ENCODE assay signal across 12 mouse cellular contexts in the genomic region with DNA sequence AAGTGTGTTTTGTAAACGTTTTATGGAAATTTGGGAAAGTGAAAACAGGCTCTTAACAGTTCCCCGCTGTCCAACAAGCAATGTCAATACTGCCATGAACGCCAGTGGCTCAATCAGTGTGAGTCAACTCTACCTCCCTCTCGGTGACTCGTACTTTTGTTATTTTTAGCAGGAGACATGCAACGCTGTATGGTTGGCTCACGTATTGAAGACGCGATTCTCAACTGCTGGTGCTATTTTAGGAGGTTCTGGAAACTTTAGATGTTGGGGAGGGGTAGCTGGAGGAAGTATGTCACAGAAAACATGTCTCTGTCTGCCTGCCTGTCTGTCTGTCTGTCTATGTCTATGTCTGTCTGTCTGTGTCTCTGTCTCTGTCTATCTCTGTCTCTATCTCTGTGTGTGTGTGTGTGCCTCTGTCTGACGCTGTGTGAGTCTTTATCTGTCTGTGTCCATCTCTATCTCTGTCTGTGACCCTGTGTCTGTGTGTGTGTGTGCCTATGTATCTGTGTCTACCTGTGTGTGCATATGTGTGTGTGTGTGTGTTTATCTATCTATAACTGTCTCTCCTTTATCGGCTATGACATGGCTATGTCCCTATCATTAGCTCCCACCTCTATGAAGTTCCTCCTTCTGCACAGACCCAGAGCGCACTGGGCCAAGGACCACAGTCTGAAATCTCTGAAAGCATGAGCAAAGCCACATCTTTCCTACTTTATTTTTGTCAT.
DNase-seq lines count a peak whose midpoint lies in the region; ATAC-seq and TF ChIP-seq lines count a peak whose summit lies in the region.
"Had no signal": no experiment of that assay in that cellular context is flagged by ENCODE, and none has a peak within 500 bp of the region (broad histone marks: within the 10 kb centered on the region; RNA-seq: fewer than 3 reads in every experiment).

No protein-coding gene starts in this region.

- ATAC-seq in heart, embryonic 16.5 days (replicated peaks; ENCODE audit: extremely low read depth, insufficient read depth, low FRiP score) = no peak; the same call in 1 of the 2 replicates
- no peak for ATAC-seq in kidney, embryonic 14.5 days (ENCODE audit: low FRiP score, low TSS enrichment)

- peak; percentile 8 for DNase-seq in gastrocnemius, postnatal 25 days
- no peak for DNase-seq in gastrocnemius, postnatal 10 days
- peak; percentile 84 for DNase-seq in 3T3-L1 (ENCODE audit: low read depth, low spot score)
- DNase-seq in MEL (ENCODE audit: low read depth, low spot score) = peak; percentile 46
- DNase-seq in layer of hippocampus, postnatal 25 days (ENCODE audit: extremely low spot score in 1 of 2, low spot score in 1 of 2) = no peak
- no peak for DNase-seq in cerebellum, adult 11 months
- DNase-seq: cerebellum, adult 8-10 months; thymus, postnatal 4 days had no signal

- no peak overlapping the region for H3K27ac ChIP-seq in MEL (ENCODE audit: control insufficient read depth, low read depth, low read length)
- H3K27ac ChIP-seq in heart, embryonic 16.5 days (ENCODE audit: low read length) = peak overlapping the region; percentile 29
- no peak overlapping the region for H3K27ac ChIP-seq in kidney, embryonic 14.5 days (ENCODE audit: low read depth, low read length)
- H3K27ac ChIP-seq: hindbrain, embryonic 10.5 days had no signal

- no peaks in the 10 kb centered on the region for H3K9me3 ChIP-seq in MEL (replicated peaks; ENCODE audit: insufficient read depth, low read length)
- H3K9me3 ChIP-seq in heart, embryonic 16.5 days (replicated peaks; ENCODE audit: control insufficient read depth, low read length) = 0 out of 2 replicates have a peak, but pooled peaks cover 3% of the 10 kb centered on the region
- H3K9me3 ChIP-seq in kidney, embryonic 14.5 days (ENCODE audit: control insufficient read depth, low read length) = no peaks in the 10 kb centered on the region
- H3K9me3 ChIP-seq: embryonic facial prominence, embryonic 13.5 days; hindbrain, embryonic 10.5 days had no signal

- no peak overlapping the region for H3K9ac ChIP-seq in MEL (ENCODE audit: control insufficient read depth, low read depth, low read length, poor library complexity, severe bottlenecking)
- H3K9ac ChIP-seq in heart, embryonic 16.5 days (ENCODE audit: low read length) = no peak overlapping the region
- H3K9ac ChIP-seq in kidney, embryonic 14.5 days (ENCODE audit: low read depth, low read length) = no peak overlapping the region
- H3K9ac ChIP-seq: embryonic facial prominence, embryonic 13.5 days had no signal

- TF ChIP-seq POLR2A in MEL (IDR thresholded peaks at IDR 0.05; ENCODE audit: control insufficient read depth in 1 of 2, insufficient read depth in 1 of 2, low read depth in 1 of 2, low read length in 2 of 2, poor library complexity in 1 of 2) = no peak

- no peak for TF ChIP-seq RAD21 in MEL (IDR thresholded peaks at IDR 0.05; ENCODE audit: low read depth, low read length)

- TF ChIP-seq CTCF in MEL (IDR thresholded peaks at IDR 0.05 in 2 of 3, conservative IDR thresholded peaks at IDR 0.05 in 1 of 3; ENCODE audit: control insufficient read depth in 1 of 3, insufficient read depth in 1 of 3, low read depth in 2 of 3, low read length in 3 of 3, poor library complexity in 1 of 3, severe bottlenecking in 1 of 3) = no peak

- peaks cover 2 to 16% of the 10 kb centered on the region in 2 experiments for H3K4me1 ChIP-seq in MEL (ENCODE audit: control insufficient read depth in 1 of 2, insufficient read depth in 2 of 2, low read length in 2 of 2)
- peaks cover 11% of the 10 kb centered on the region for H3K4me1 ChIP-seq in heart, embryonic 16.5 days (ENCODE audit: control insufficient read depth, insufficient read depth, low read length)
- H3K4me1 ChIP-seq in kidney, embryonic 14.5 days (ENCODE audit: control insufficient read depth, insufficient read depth, low read length) = no peaks in the 10 kb centered on the region
- H3K4me1 ChIP-seq: hindbrain, embryonic 10.5 days had no signal

- no peaks in the 10 kb centered on the region for H3K27me3 ChIP-seq in MEL (ENCODE audit: control insufficient read depth in 1 of 2, insufficient read depth in 2 of 2, low read length in 2 of 2)
- H3K27me3 ChIP-seq in heart, embryonic 16.5 days (ENCODE audit: control insufficient read depth, insufficient read depth, low read length) = no peaks in the 10 kb centered on the region
- H3K27me3 ChIP-seq in kidney, embryonic 14.5 days (ENCODE audit: control insufficient read depth, insufficient read depth, low read length) = no peaks in the 10 kb centered on the region
- H3K27me3 ChIP-seq: embryonic facial prominence, embryonic 13.5 days had no signal

- no peak overlapping the region for H3K4me3 ChIP-seq in MEL (ENCODE audit: control insufficient read depth in 1 of 2, insufficient read depth in 1 of 2, low read depth in 2 of 2, low read length in 2 of 2)
- H3K4me3 ChIP-seq in heart, embryonic 16.5 days (ENCODE audit: low read length) = no peak overlapping the region
- no peak overlapping the region for H3K4me3 ChIP-seq in kidney, embryonic 14.5 days (ENCODE audit: low read length)
- H3K4me3 ChIP-seq: embryonic facial prominence, embryonic 13.5 days; hindbrain, embryonic 10.5 days had no signal

- H3K79me2 ChIP-seq in MEL (ENCODE audit: control insufficient read depth, insufficient read depth, low read length, poor library complexity) = no peaks in the 10 kb centered on the region

- peak; percentile 86 to 87 for TF ChIP-seq EP300 in MEL (IDR thresholded peaks at IDR 0.05; ENCODE audit: low read depth in 1 of 2, low read length in 2 of 2)

- WGBS in heart, embryonic 16.5 days = 38% methylated on average over 12 of the region's 12 CpGs
- WGBS in kidney, embryonic 14.5 days = 74% methylated on average over 12 of the region's 12 CpGs

- H3K36me3 ChIP-seq in MEL (ENCODE audit: control insufficient read depth in 1 of 2, insufficient read depth in 2 of 2, low read length in 2 of 2) = peaks cover 0 to 6% of the 10 kb centered on the region in 2 experiments; a peak in 2 of 4 replicates
- H3K36me3 ChIP-seq in heart, embryonic 16.5 days (ENCODE audit: control insufficient read depth, insufficient read depth) = no peaks in the 10 kb centered on the region
- H3K36me3 ChIP-seq in kidney, embryonic 14.5 days (ENCODE audit: control insufficient read depth, insufficient read depth, low read length) = no peaks in the 10 kb centered on the region
- H3K36me3 ChIP-seq: embryonic facial prominence, embryonic 13.5 days; hindbrain, embryonic 10.5 days had no signal

- peak overlapping the region; percentile 40 for H3K4me2 ChIP-seq in heart, embryonic 16.5 days (ENCODE audit: low read depth, low read length)
- H3K4me2 ChIP-seq in kidney, embryonic 14.5 days (replicated peaks; ENCODE audit: low read depth, low read length) = no peak overlapping the region
- H3K4me2 ChIP-seq: embryonic facial prominence, embryonic 13.5 days had no signal

TF ChIP-seq in MEL, 35 proteins besides CTCF, POLR2A, EP300 and RAD21:
- TF ChIP-seq TCF12 (IDR thresholded peaks at IDR 0.05; ENCODE audit: low read depth, low read length) (peak; percentile 86), JUND (IDR thresholded peaks at IDR 0.05; ENCODE audit: low read depth, low read length) (no peak), USF1 (IDR thresholded peaks at IDR 0.05; ENCODE audit: low read depth, low read length) (no peak), MAX (IDR thresholded peaks at IDR 0.05; ENCODE audit: low read length) (no peak), UBTF (IDR thresholded peaks at IDR 0.05; ENCODE audit: borderline replicate concordance, insufficient read depth, low read depth, low read length) (no peak), MXI1 (IDR thresholded peaks at IDR 0.05; ENCODE audit: low read depth, low read length) (peak; percentile 24; the same call in 1 of the 2 replicates), SIN3A (IDR thresholded peaks at IDR 0.05; ENCODE audit: low read length) (no peak), MAZ (IDR thresholded peaks at IDR 0.05; ENCODE audit: low read depth, low read length) (no peak), USF2 (IDR thresholded peaks at IDR 0.05; ENCODE audit: borderline replicate concordance in 1 of 2, insufficient read depth in 1 of 2, low read depth in 1 of 2, low read length in 2 of 2) (no peak), ETS1 (IDR thresholded peaks at IDR 0.05; ENCODE audit: low read depth, low read length) (peak; percentile 57), ZKSCAN1 (IDR thresholded peaks at IDR 0.05; ENCODE audit: low read depth, low read length) (no peak), E2F4 (IDR thresholded peaks at IDR 0.05; ENCODE audit: borderline replicate concordance, low read depth, low read length) (no peak), MAFK (IDR thresholded peaks at IDR 0.05; ENCODE audit: borderline replicate concordance, low read depth, low read length) (no peak), ZMIZ1 (IDR thresholded peaks at IDR 0.05; ENCODE audit: low read depth, low read length) (no peak), ZC3H11A (IDR thresholded peaks at IDR 0.05; ENCODE audit: low read depth, low read length) (no peak), NELFE (IDR thresholded peaks at IDR 0.05; ENCODE audit: low read depth, low read length) (no peak), KAT2A (conservative IDR thresholded peaks at IDR 0.05; ENCODE audit: low read depth, low read length) (no peak), NRF1 (IDR thresholded peaks at IDR 0.05; ENCODE audit: insufficient read depth, low read depth, low read length, poor library complexity, severe bottlenecking) (no peak), RCOR1 (IDR thresholded peaks at IDR 0.05; ENCODE audit: low read depth, low read length) (no peak), HCFC1 (IDR thresholded peaks at IDR 0.05; ENCODE audit: low read depth, low read length) (no peak), ZNF384 (IDR thresholded peaks at IDR 0.05; ENCODE audit: low read depth, low read length) (no peak), TAL1 (IDR thresholded peaks at IDR 0.05; ENCODE audit: low read length) (no peak), ELF1 (IDR thresholded peaks at IDR 0.05; ENCODE audit: low read depth, low read length) (0 out of 2 replicates have a peak, but pooled peaks have one; percentile 22), MYC (IDR thresholded peaks at IDR 0.05; ENCODE audit: low read depth, low read length) (no peak), GABPA (IDR thresholded peaks at IDR 0.05; ENCODE audit: low read depth, low read length) (no peak), GATA1 (IDR thresholded peaks at IDR 0.05; ENCODE audit: low read depth, low read length) (peak; percentile 83), POLR2AphosphoS2 (IDR thresholded peaks at IDR 0.05; ENCODE audit: low read length) (no peak)
TF ChIP-seq in MEL: peak in this region for 5.

Comparison
In these comparisons a context has a peak if more than half of its experiments do, and no peak if none do; other contexts are left out.
1. DNase-seq: peak in gastrocnemius, postnatal 25 days (single experiment), 3T3-L1 (single experiment) and MEL (single experiment); none in gastrocnemius, postnatal 10 days (single experiment), layer of hippocampus, postnatal 25 days (0 of 2) and cerebellum, adult 11 months (single experiment).